Mouse (Mus musculus): ENCODE measurements around the gene Cspg4. TPM values are rescaled to one million over a fixed set of nuclear protein-coding genes. Genes with fewer than 3 reads are reported as not detected.

Cspg4 gene
- polyA plus RNA-seq, 1 experiment, result not detected

- Histone ChIP-seq H3K4me1 (ENCODE audit: control insufficient read depth) (peaks cover 15% of the 10 kb centered on the region), H3K27me3 (ENCODE audit: control insufficient read depth) (peaks cover 46% of the 10 kb centered on the region), H3K36me3 (ENCODE audit: control insufficient read depth) (peaks cover 2% of the 10 kb centered on the region; the same call in 1 of the 2 replicates), H3K9me3 (ENCODE audit: control insufficient read depth, low read length) (peaks cover 4% of the 10 kb centered on the region), H3K4me3 (replicated peaks) (no peak overlapping the region)
- TF ChIP-seq TAL1 (IDR thresholded peaks at IDR 0.05; ENCODE audit: low read length) (no peak), GATA1 (IDR thresholded peaks at IDR 0.05; ENCODE audit: low read length) (no peak)
Measured at GRCm38 (mm10) chr9:56925291-56926024, 60.6 kb downstream of the Cspg4 start.

- H3K4me1 ChIP-seq (ENCODE audit: control insufficient read depth), result peaks cover 15% of the 10 kb centered on the region
- no peak for TF ChIP-seq GATA1 (IDR thresholded peaks at IDR 0.05; ENCODE audit: low read length)
- no peak for TF ChIP-seq TAL1 (IDR thresholded peaks at IDR 0.05; ENCODE audit: low read length)
- H3K4me3 ChIP-seq (replicated peaks), result no peak overlapping the region
- peaks cover 49% of the 10 kb centered on the region for H3K27me3 ChIP-seq (ENCODE audit: control insufficient read depth)
- peaks cover 4% of the 10 kb centered on the region for H3K9me3 ChIP-seq (ENCODE audit: control insufficient read depth, low read length)
- peaks cover 2% of the 10 kb centered on the region; the same call in 1 of the 2 replicates for H3K36me3 ChIP-seq (ENCODE audit: control insufficient read depth)
Measured at GRCm38 (mm10) chr9:56926025-56926360, 61.2 kb downstream of the Cspg4 start.

- peaks cover 15% of the 10 kb centered on the region for H3K4me1 ChIP-seq (ENCODE audit: control insufficient read depth)
- no peak overlapping the region for H3K4me3 ChIP-seq (replicated peaks)
- TF ChIP-seq TAL1 (IDR thresholded peaks at IDR 0.05; ENCODE audit: low read length) (no peak), GATA1 (IDR thresholded peaks at IDR 0.05; ENCODE audit: low read length) (no peak)
- peaks cover 4% of the 10 kb centered on the region for H3K9me3 ChIP-seq (ENCODE audit: control insufficient read depth, low read length)
- peaks cover 2% of the 10 kb centered on the region; the same call in 1 of the 2 replicates for H3K36me3 ChIP-seq (ENCODE audit: control insufficient read depth)
- peaks cover 53% of the 10 kb centered on the region for H3K27me3 ChIP-seq (ENCODE audit: control insufficient read depth)
Measured at GRCm38 (mm10) chr9:56926387-56926786, 61.6 kb downstream of the Cspg4 start.

DNA sequence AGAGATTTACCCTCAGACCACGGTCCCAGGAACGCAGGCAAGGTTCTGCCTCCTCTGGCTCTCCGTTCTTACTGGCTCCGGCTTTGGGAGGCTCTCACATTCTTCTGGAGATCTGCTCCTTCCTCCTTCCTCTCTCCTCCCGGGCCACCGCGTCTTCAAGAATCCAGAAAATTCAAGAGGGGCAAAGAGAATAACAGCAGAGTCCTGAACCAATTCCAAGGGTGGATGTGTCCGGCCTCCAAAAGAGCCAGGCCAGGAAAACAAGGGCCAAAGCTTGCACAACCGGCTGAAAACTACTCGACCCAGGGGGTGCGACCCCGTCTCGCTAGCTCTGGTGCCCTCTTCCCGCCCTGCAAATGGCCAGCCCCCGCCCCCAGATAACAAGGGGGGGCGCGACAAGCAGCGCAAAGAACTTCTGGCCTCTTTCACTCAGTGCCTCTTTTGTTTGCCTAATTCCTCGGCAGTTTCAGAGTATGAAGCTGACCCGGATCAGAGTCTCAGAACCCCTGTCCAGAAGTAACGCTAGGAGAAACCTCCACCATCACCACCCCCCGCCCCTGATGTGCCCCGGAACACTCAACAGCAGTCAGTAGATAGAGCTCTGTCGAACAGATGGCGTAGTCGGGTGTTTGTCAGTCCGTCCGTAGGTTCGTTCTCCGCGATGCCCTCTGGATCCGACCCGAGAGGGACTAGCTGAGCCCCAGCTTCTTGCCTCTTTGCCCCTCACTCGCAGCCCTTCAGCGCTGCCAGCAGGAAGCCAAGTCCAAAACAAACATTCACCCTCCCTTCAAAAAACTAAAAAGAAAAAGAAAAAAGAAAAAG, 62.6 kb downstream of the Cspg4 start:
- Histone ChIP-seq H3K36me3 (ENCODE audit: control insufficient read depth) (no peaks in the 10 kb centered on the region), H3K4me3 (replicated peaks) (peak overlapping the region; percentile 66), H3K9me3 (ENCODE audit: control insufficient read depth, low read length) (no peaks in the 10 kb centered on the region), H3K27me3 (ENCODE audit: control insufficient read depth) (peaks cover 55% of the 10 kb centered on the region), H3K4me1 (ENCODE audit: control insufficient read depth) (peaks cover 15% of the 10 kb centered on the region)
- TF ChIP-seq GATA1 (IDR thresholded peaks at IDR 0.05; ENCODE audit: low read length) (no peak), TAL1 (IDR thresholded peaks at IDR 0.05; ENCODE audit: low read length) (no peak)

DNA sequence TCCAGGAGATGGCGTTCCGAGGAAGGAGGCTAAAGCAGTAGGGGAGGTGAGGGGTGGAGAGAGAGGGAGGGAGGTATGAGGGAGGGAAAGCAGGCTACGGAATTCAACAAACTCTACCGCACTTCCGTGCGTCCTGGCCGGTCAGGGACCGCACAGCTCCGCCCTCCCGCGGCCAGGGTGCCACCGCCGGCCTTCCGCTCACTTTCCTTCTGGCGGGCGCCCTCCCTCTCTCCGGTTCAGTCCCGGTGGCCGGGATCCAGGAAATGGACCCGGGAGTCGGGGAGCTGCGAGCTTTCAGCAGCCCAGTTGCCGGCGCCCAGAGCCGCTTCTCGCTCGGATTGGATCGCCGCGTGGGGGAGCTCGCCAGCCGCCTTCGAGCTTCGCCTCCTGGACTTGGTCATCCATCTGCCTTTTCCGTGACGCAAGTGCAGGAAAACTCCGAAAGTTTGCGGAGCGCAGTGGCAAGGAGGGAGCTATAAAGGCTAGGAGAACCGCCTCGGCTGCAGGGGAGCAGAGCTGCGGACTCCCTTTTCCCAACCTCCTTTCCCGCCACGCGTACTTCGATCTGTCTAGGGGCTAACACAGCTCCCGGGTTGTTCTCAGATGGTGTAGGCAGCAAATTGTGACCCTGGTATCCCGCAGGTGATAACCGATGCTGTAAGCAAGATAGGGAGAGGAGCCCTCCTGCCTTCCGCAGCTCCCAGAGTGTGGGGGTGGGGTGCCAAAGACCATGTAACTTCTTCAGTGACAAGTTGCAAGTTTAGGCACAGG, 63.4 kb downstream of the Cspg4 start, which contains the start of gene Snx33:
Snx33 (minus strand) TSS at position 331 of the 771 bp plus-strand sequence.
- no peaks in the 10 kb centered on the region for H3K9me3 ChIP-seq (ENCODE audit: control insufficient read depth, low read length)
- peak within 1 kb of the TSS; percentile 66 for H3K4me3 ChIP-seq (replicated peaks)
- H3K27me3 ChIP-seq (ENCODE audit: control insufficient read depth), result peaks cover 58% of the 10 kb centered on the region
- no peaks in the 10 kb centered on the region for H3K36me3 ChIP-seq (ENCODE audit: control insufficient read depth)
- peaks cover 15% of the 10 kb centered on the region for H3K4me1 ChIP-seq (ENCODE audit: control insufficient read depth)
- no peak for TF ChIP-seq TAL1 (IDR thresholded peaks at IDR 0.05; ENCODE audit: low read length)
- no peak for TF ChIP-seq GATA1 (IDR thresholded peaks at IDR 0.05; ENCODE audit: low read length)

- Histone ChIP-seq H3K4me1 (ENCODE audit: control insufficient read depth) (peaks cover 15% of the 10 kb centered on the region), H3K27me3 (ENCODE audit: control insufficient read depth) (peaks cover 58% of the 10 kb centered on the region)
Measured at GRCm38 (mm10) chr9:56929496-56929895, 64.7 kb downstream of the Cspg4 start.

GRCm38 (mm10) chr9:56930556-56930955, 65.7 kb downstream of the Cspg4 start:
- peaks cover 58% of the 10 kb centered on the region for H3K27me3 ChIP-seq (ENCODE audit: control insufficient read depth)
- H3K9me3 ChIP-seq (ENCODE audit: control insufficient read depth, low read length), result no peaks in the 10 kb centered on the region
- no peaks in the 10 kb centered on the region for H3K36me3 ChIP-seq (ENCODE audit: control insufficient read depth)
- TF ChIP-seq GATA1 (IDR thresholded peaks at IDR 0.05; ENCODE audit: low read length) (no peak), TAL1 (IDR thresholded peaks at IDR 0.05; ENCODE audit: low read length) (no peak)
- H3K4me3 ChIP-seq (replicated peaks), result no peak overlapping the region
- peaks cover 15% of the 10 kb centered on the region for H3K4me1 ChIP-seq (ENCODE audit: control insufficient read depth)

More at GRCm38 (mm10) chr9:56929496-56929895, 64.7 kb downstream of the Cspg4 start:
- H3K4me3 ChIP-seq (replicated peaks), result no peak overlapping the region
- no peaks in the 10 kb centered on the region for H3K36me3 ChIP-seq (ENCODE audit: control insufficient read depth)
- no peaks in the 10 kb centered on the region for H3K9me3 ChIP-seq (ENCODE audit: control insufficient read depth, low read length)
- TF ChIP-seq GATA1 (IDR thresholded peaks at IDR 0.05; ENCODE audit: low read length) (no peak), TAL1 (IDR thresholded peaks at IDR 0.05; ENCODE audit: low read length) (no peak)

- Histone ChIP-seq H3K4me3 (replicated peaks) (peak overlapping the region; percentile 76), H3K36me3 (ENCODE audit: control insufficient read depth) (peaks cover 19% of the 10 kb centered on the region), H3K9me3 (ENCODE audit: control insufficient read depth, low read length) (no peaks in the 10 kb centered on the region), H3K27me3 (ENCODE audit: control insufficient read depth) (peaks cover 2% of the 10 kb centered on the region), H3K4me1 (ENCODE audit: control insufficient read depth) (peaks cover 32% of the 10 kb centered on the region)
- TF ChIP-seq TAL1 (IDR thresholded peaks at IDR 0.05; ENCODE audit: low read length), result no peak
- TF ChIP-seq GATA1 (IDR thresholded peaks at IDR 0.05; ENCODE audit: low read length), result no peak
Measured at GRCm38 (mm10) chr9:56936861-56937222, 72.0 kb downstream of the Cspg4 start.

All from erythroblast, embryonic 14.5 days (primary cell).